Mouse (Mus musculus) small intestine, adult 2 months (tissue): Measurements from ENCODE around the gene Bend6.

ENCODE experiments used
- CTCF ChIP-seq: fragments of 200-500 bp; IDR thresholded peaks from 2 replicates; pipeline ENCODE4 v1.5.1; 2012; ENCODE audit warnings: low read depth, mild to moderate bottlenecking, control low read depth, inconsistent platforms, low read length, moderate library complexity, mixed read lengths; ENCODE audit not compliant: insufficient replicate concordance, insufficient read length; ENCODE audit errors: extremely low read depth
- POLR2A ChIP-seq: fragments of 200-500 bp; IDR thresholded peaks from 2 replicates; pipeline ENCODE4 v1.6.1; 2012; ENCODE audit warnings: low read depth, mild to moderate bottlenecking, control low read depth, inconsistent platforms, low read length, moderate library complexity

DNA sequence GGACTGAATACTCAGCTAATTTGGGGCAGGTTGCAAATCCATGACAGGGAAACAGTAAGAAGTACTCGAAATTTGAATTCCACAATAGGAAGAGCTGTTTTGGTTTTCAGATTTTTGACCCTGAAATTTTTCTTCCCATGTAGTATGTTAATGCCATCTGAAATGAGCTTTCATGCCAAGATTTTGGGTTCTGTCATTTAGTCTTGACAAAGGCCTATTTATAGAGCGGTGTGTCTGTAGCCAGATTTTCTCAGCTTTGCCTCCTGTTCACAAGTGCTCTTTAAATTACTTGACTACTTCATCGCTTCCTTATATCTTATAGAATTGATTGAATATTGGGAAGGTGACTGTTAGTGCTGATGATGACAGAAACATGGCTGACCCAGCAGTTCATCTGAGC lies 28.3 kb upstream of the Bend6 start:
- no peak for TF ChIP-seq POLR2A
- TF ChIP-seq CTCF, result no peak
